Mouse (Mus musculus): ENCODE measurements around the gene Cemip. TPM values are rescaled to one million over a fixed set of nuclear protein-coding genes. Genes with fewer than 3 reads are reported as not detected.

Cemip gene
- polyA plus RNA-seq, 1 experiment: 6.1 TPM

GRCm38 (mm10) chr7:84032831-84033230, 53.5 kb downstream of the Cemip start:
- peak in 1 of 2 experiments; percentile 55 for DNase-seq (ENCODE audit: extremely low spot score in 1 of 2, low spot score in 1 of 2)

- peak; percentile 18 to 58 for DNase-seq (ENCODE audit: extremely low spot score in 1 of 2, low spot score in 1 of 2)
These were observed 57.1 kb downstream of the Cemip start for GRCm38 (mm10) chr7:84029120-84029771.

GRCm38 (mm10) chr7:84028368-84028767, 57.9 kb downstream of the Cemip start:
- DNase-seq (ENCODE audit: extremely low spot score in 1 of 2, low spot score in 1 of 2): no peak

GRCm38 (mm10) chr7:84026950-84027585, 59.2 kb downstream of the Cemip start:
- no peak for DNase-seq (ENCODE audit: extremely low spot score in 1 of 2, low spot score in 1 of 2)

GRCm38 (mm10) chr7:84026090-84026489, 60.2 kb downstream of the Cemip start:
- no peak for DNase-seq (ENCODE audit: extremely low spot score in 1 of 2, low spot score in 1 of 2)

GRCm38 (mm10) chr7:84023466-84023865, 62.8 kb downstream of the Cemip start:
- no peak for DNase-seq (ENCODE audit: extremely low spot score in 1 of 2, low spot score in 1 of 2)

GRCm38 (mm10) chr7:84022462-84022861, 63.8 kb downstream of the Cemip start:
- no peak for DNase-seq (ENCODE audit: extremely low spot score in 1 of 2, low spot score in 1 of 2)

GRCm38 (mm10) chr7:84019381-84019780, 66.9 kb downstream of the Cemip start:
- no peak for DNase-seq (ENCODE audit: extremely low spot score in 1 of 2, low spot score in 1 of 2)

GRCm38 (mm10) chr7:84018291-84019266, 67.7 kb downstream of the Cemip start:
- no peak for DNase-seq (ENCODE audit: extremely low spot score in 1 of 2, low spot score in 1 of 2)

- DNase-seq (ENCODE audit: extremely low spot score in 1 of 2, low spot score in 1 of 2): no peak
These were observed 71.3 kb downstream of the Cemip start for GRCm38 (mm10) chr7:84015050-84015449.

GRCm38 (mm10) chr7:84013656-84014055, 72.6 kb downstream of the Cemip start:
- DNase-seq (ENCODE audit: extremely low spot score in 1 of 2, low spot score in 1 of 2): no peak

GRCm38 (mm10) chr7:84004357-84004756, 81.9 kb downstream of the Cemip start:
- no peak for DNase-seq (ENCODE audit: extremely low spot score in 1 of 2, low spot score in 1 of 2)

GRCm38 (mm10) chr7:84001516-84001915, 84.8 kb downstream of the Cemip start:
- DNase-seq (ENCODE audit: extremely low spot score in 1 of 2, low spot score in 1 of 2): peak in 1 of 2 experiments; percentile 57

- peak in 1 of 2 experiments; percentile 26 for DNase-seq (ENCODE audit: extremely low spot score in 1 of 2, low spot score in 1 of 2)
These were observed 85.6 kb downstream of the Cemip start for GRCm38 (mm10) chr7:84000671-84001070.

- no peak for DNase-seq (ENCODE audit: extremely low spot score in 1 of 2, low spot score in 1 of 2)
These were observed 86.7 kb downstream of the Cemip start for GRCm38 (mm10) chr7:83999647-84000046.

GRCm38 (mm10) chr7:83994348-83994747, 92.0 kb downstream of the Cemip start:
- DNase-seq (ENCODE audit: extremely low spot score in 1 of 2, low spot score in 1 of 2): no peak

GRCm38 (mm10) chr7:83989294-83989693, 97.0 kb downstream of the Cemip start:
- no peak for DNase-seq (ENCODE audit: extremely low spot score in 1 of 2, low spot score in 1 of 2)

- no peak for DNase-seq (ENCODE audit: extremely low spot score in 1 of 2, low spot score in 1 of 2)
These were observed 100.6 kb downstream of the Cemip start for GRCm38 (mm10) chr7:83985751-83986150.

- no peak for DNase-seq (ENCODE audit: extremely low spot score in 1 of 2, low spot score in 1 of 2)
These were observed 103.7 kb downstream of the Cemip start for GRCm38 (mm10) chr7:83982566-83982965.

GRCm38 (mm10) chr7:83978945-83979536, 107.3 kb downstream of the Cemip start:
- no peak for DNase-seq (ENCODE audit: extremely low spot score in 1 of 2, low spot score in 1 of 2)

- no peak for DNase-seq (ENCODE audit: extremely low spot score in 1 of 2, low spot score in 1 of 2)
These were observed 107.9 kb downstream of the Cemip start for GRCm38 (mm10) chr7:83978410-83978809.

All from frontal cortex, adult 2 months (tissue).